Mouse (Mus musculus) MEL-GATA-1-ER (cell line): ENCODE measurements at regions not wholly inside any gene's neighbourhood (a gene's known extent, or its start where the extent isn't known, plus 50 kb on each side); places are given as distances from the start of the nearest gene placed in this dataset.
"Not testable (repeated sequence)": the region's sequence is repeated elsewhere in the genome, so short reads cannot be mapped to it uniquely, and the experiment has no call there.

ENCODE experiments used
- DNase-seq: peaks from one replicate; pipeline ENCODE4 v3.0.0-alpha.2; 2012; ENCODE audit warnings: low read depth; ENCODE audit errors: extremely low read depth

DNA sequence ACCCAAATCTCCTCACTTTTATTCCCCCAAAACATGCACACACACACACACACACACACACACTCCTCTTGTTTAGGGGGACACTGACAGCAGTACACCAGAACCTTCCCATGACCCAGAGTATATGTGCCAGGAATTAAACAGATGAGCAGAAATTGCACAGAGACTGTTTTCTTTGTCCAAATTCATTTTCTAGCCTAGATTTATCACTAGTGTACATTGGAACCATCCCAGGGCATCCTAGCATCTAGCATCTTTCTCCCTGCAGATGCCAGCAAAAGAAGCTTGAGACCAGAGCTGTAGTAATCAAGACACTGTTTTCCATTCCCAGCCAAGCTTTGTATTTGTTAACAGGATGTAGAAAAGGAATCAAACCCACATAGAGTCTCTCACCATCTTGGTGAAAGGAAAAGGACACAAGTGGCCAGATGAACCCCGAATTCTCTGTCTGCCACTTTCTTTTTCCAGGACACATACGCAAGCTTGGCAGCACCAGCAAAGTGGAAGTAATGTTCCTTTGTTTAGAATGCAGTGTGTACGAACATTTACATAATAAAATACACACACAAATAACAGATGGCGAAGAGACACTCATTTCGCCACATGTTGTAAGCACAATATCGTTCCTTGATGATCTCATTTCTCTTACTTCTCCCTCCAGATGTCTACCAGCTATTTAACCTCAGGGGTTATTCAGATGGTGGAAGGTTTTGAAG lies 250.3 kb upstream of the Gm11146 start:
- DNase-seq = no peak

DNA sequence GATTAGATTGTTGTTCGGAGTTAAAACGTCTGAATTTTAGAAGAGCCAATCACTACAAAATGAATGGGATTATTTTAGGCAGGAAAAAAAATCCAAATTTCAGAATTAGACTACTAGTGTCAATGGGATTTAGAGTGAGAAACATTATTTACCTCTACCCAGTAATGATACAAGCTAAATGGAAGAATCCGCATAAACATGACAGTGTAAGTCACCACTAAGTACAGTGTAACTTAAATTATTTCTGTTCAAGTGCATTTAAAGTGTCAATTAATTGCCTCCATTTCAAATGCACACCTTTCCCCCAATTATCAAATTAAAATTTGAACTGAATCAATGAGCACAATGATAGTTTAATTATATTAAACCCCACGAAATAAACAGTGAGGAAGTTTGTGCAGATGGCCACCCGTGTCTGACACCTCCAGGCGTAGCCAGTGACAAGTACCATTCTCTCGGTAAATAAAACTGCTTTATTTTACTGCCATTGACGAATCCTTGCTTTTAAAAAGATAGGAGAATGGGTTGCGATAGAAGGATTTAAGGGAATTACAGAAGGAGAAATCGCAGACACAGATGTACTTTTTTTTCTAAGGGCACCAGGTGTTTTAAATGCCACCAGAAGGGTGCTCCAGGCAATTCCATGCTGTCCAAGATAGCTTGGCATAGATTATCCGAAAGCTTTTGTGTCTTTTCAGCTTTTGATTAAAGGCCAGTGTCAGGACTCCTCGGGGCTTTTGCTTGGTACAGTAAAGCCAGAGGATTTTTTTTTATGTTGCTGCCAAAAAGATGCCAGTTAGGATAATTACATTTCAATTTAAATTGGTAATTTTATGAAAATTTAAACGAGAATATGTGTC lies 249.5 kb upstream of the Gm11146 start:
- DNase-seq = no peak

DNA sequence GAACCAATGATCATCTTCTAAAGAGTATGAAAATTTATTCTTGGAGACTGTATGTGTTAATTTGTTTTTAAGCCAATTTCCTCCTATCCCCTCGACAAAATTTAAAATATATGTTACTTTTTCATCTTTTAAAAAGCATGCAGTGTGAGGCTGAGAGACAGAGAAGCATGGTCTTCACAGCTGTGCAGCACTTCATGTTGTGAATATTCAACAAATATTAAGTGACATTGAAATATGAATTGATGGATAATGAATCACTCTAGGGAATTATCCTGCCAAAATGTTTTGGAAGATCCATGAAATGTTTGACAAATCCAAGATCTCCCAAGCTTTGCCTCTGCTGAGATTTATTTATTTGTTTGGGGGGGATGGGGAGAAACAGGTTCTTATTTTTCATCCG lies 233.9 kb upstream of the Gm11146 start:
- no peak for DNase-seq

DNA sequence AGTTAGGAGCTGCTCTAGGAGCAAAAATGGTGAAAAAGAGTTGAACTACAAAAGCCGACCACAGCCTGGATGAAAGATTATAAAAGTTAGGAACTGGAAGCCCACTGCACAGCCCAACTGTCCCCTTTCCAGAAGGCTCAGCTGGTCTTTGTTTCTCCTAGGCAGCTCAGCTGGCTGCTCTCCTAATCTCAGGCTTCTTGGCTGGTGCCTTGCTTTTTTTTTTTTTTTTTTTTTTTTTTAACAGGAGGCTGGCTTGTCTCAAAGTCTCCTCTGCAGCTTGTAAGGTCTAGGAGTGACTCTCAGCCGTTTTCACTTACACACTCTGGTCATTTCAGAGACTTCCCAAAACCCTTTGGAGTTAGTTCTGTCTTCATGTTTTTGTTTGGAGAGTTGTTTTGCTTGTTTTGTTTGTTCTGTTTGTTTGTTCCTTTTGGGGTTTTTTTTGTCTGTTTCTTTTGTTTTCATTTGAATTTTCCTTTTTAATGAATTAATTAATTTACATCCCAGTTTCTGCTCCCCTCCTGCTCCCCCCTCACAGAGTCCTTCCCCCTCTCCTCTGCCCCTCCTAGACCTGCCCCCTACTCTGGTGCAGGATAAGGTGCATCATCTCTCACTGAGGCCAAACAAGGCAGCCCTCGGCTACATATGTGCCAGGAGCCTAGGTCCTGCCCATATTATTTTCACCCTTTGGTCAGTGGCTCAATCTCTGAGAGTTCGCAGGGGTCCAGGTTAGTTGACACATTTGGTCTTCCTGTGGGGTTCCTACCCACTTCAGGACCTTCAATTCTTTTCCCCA lies 225.6 kb upstream of the Gm11146 start:
- no peak for DNase-seq

DNA sequence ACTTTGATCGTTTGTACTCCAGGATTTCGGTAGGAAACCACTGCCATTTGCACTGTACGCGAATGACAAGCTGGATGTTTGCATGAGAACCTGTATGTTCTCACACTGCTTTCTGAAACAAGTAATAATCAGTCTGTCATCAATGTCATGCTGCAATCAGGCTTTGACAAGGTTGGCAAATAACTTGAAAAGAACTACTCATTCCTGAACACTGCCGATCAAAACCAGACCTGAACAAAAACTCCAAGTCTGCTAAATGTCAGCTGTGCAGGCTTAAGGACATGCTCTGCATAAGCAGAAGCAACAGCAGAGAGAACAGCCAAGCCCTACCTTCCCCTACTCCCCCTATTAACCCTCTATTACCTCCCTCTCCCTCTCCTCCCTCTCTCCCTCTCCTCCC lies 197.8 kb upstream of the Gm11146 start:
- DNase-seq = no peak

DNA sequence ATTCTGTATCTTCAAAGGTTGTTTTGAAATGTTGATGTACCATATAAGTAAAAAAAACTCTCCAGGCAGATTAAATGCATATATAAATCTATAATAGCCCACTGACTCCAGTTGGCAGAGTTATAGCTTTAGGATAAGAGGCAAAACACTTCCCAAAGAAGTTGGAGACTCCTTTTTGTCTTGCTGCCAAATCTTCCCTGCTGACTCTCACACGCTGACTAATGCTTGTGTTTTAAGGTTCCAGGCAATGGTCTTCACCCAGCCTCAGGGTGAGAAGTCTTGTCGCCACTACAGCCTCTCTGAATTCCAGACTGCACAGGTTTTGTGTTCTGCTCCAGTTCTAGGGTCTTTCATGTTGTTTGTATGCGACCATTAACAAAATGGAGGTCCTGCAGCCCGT lies 195.0 kb upstream of the Gm11146 start:
- no peak for DNase-seq

DNA sequence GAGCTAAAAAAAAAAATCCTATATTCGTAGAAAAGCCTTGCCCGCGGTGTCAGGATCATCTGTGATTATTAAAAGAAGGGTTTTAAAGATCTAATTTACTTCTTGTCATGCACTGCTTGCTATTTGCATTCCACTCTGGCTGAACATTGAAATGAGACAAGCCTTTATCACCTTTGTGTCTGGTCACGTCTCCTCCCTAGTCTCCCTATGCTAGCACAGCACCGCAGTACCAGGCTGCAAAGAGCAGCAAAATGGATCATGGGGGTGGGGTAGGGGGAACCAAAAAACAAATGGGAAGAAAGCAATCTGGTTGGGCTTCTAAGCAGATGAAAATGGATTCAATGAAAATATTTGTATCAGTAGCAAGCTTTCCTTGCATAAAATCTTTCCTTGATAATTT lies 187.8 kb upstream of the Gm11146 start:
- DNase-seq = no peak

DNA sequence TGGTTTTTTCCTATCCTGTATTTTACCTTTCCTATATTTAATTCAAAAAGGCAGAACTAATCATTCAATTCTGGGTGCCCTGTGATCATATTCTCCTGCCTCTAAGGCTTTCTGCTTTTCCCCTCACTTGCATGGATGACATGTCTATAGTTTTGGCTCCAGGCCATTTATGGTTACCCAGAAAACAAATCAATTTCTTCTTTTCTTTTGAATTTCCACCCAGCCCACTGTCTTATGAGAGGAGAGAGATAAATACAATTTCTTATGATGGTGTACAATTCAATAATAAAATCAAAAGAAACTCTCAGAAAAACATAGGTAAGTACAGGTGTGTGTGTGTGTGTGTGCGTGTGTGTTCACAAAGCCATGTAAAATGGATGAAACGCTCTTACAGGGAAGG lies 187.3 kb upstream of the Gm11146 start:
- no peak for DNase-seq

DNA sequence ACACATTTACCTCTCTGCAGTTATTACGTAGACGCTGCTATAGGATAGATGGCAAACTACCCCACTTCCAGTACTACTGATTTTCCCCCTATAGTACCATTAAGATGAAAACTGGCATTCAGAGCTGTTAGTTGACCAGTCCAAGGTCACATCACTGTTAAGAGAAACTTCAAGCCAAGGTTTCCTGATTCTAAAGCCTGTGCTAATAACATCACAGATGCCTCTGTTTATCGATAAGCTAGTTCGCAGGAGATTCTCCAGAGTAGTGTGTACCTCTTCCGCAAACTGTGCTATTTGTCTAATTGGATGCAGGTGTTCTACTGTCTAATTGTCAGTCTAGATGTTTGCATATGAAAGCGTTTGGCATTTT lies 186.9 kb upstream of the Gm11146 start:
- DNase-seq = no peak

DNA sequence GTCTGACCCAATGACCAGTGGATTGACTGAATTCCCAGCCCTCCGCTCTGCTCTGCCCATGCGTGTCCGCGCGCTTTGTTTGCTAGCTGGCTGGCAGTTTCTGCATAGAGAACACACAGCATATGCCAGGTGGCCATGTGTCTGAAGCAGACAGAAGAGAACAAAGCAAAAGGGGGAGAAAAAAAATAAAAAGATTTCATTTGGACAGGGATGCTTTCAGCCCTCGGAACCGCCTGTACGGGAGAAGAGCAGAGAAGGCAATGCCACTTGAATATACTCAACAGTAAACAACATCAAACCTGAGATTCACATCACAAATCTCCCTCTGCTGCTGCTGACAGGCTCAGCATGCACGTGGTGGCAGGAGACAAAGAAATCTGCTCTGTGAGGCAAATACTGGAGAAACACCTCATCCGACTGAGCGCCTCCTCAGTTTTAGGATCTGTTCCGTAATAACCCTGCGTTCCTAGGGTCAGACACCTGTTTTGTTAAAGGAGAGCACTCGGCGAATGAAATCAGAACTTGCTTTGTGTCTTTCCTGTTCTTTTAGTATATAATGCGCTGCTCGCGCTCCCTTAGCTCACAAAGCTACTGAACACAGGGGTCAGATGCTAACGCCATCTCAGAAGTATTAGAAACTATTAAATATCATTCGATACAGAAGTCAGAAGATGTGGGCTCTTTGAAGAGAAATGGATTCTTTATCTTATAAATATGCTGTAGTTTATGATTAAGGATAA lies 186.3 kb upstream of the Gm11146 start:
- DNase-seq = no peak

DNA sequence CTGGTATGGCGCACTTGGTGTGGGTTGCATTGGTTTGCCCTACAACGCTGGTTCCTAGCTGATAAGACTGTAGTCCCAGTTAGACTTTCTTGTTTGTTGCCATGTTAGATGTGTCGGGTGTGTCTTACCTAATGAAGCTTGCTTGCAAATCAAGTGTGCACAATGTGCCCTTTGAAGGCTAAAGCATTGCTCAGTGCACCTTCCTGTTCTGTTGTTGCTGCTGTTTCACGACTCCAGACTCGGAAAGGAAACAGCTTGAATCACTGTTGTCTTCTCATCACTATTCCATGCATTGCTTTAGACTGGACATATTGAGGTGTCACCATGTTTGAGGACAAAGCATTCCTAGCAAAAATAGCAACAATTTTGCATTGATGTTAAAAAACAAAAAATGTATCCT lies 185.1 kb upstream of the Gm11146 start:
- DNase-seq = no peak

DNA sequence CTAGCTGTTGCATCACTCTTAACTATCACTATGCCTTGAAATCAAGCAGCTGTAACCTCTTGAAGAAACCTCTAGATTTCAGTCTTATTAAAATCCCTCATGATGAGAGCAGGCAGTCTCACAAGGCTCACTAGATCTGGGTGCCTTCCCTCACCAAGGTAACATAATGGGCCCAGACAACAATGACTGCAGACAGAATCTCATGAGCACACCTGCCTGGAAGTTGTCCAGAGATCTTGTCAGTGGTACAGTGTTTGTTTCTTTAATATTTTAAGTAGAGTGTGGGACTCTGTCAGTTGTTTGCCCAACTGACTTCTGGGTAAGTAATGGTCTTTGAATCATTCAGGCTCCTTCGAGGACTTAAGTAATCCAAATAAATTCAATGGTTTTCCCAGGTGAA lies 177.1 kb upstream of the Gm11146 start:
- no peak for DNase-seq

DNA sequence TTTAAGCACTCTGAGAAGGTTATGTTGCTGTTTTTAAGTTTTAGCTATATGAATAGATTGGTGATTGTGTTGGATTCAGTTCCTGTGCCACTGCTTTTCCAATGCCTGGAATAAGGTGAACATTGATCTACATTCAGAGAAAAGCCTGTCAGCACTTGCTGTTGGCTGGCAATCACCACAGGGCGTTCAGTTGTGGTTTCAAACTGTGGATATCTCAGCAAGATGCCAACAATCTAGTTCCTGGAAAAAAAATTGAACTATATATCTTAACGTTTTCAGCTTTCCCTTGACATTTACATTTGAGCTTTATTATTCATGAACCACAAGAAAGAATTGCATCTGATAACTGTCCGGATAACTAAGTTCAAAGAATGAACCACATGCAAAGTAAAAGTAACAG lies 170.2 kb upstream of the Gm11146 start:
- no peak for DNase-seq

DNA sequence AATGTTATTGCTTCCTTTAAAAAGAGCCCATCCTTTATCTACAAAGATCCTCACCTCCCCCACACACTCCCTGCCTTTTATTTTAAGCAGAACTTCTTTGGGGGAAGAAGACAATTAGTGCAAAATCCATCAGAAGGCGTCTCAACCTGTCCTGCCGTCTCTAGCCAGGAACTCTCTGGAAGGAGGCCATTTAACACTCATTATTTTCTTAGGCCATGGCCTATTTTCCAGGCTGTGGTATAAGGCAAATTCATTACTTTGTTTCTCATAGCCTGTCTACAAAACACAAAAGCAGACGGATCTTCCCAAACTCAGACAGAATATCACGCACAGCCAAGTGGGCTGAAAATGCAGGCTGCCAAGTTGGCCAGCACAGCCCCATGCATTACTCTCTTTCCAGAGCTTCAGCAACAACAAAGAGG lies 159.0 kb upstream of the Gm11146 start:
- no peak for DNase-seq

DNA sequence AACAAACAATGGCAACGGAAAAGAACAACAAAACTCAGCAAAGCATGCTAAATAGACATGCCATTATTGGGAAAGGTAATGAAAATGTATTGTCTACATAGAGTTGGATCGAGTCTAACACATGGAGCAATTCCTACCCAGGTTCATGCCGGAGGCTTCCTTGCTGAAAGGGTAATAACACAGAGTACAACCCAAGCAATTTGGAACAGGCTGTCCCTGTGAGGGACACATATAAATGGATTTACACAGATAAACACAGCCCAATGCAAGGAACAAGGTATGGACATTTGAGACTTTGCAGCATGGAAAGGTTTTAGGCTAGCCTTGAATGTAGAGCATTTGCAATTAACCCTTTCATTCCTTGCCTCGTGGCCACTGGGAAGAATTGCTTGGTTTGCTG lies 158.6 kb upstream of the Gm11146 start:
- no peak for DNase-seq

DNA sequence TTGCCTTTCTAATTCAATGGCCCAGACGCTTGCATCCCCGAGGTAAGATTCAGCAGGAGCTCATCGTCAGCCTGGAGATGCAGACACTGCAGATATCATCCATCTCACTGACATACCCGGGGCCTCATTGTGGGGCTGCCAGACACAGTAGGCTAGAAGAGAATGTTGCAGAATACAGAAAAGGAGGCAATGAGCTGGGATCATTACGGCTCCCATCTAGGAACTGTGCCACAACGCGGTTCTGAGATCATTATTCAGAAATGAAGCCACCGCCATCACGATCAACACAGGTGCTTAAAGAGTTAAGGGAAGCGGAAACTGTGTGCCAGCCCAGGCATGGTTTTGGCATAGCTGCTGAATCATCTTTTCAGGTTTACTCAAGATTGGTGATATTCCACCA lies 158.1 kb upstream of the Gm11146 start:
- DNase-seq = no peak

DNA sequence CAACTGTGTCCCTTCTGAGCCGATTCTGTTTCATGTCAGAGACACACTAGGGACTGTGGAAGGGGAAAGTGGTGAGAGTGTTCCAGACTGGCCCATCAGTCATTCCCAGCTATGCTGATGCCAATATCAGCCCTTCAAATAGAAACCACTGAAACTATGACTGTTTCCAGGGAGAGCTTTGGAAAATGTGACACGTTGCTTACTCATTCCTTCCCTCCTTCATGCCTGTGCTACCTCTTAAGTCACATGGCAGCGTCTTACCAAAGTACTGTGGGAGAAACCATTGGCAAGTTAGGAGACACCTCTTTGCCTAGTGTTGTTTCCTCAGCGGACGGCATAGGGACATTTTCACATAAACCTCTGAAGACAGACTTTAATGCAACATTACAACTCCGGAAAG lies 153.0 kb upstream of the Gm11146 start:
- DNase-seq = no peak

DNA sequence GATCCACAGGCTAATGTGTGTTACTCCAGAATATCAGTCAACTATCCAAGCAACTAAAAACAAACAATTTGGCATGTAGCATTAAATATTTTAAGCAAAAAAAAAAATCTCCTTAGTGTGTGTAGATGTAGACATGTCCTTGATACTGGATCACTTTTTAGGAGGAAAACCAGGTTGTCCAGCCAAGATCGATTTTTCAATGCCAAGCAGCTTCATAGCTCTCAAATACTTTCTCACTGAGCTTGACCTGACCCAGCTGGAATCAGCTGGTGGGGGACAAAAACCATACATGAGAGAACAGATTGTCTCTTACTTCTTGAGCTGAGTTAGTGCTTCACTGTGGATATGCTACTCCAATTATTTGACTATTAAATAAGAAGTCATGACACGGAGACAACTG lies 147.6 kb upstream of the Gm11146 start:
- no peak for DNase-seq

DNA sequence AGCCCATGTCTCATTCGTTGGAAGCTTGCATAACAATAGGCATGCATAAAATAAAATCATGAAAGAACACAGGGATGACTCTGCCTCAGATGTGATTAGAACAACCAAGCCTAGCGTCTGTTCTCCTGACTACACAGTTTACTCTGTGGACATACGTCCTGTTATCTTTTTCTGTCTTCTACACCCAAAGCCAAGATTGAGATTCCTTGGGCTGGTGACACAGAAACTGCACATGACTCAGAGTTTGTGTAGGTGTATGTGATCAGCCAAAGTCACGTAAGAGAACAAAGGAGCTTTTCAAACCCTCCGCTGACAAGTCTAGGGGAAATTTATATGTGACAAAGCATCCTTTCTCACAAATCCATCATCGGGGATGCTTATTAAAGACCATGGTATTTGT lies 141.9 kb upstream of the Gm11146 start:
- DNase-seq = no peak

DNA sequence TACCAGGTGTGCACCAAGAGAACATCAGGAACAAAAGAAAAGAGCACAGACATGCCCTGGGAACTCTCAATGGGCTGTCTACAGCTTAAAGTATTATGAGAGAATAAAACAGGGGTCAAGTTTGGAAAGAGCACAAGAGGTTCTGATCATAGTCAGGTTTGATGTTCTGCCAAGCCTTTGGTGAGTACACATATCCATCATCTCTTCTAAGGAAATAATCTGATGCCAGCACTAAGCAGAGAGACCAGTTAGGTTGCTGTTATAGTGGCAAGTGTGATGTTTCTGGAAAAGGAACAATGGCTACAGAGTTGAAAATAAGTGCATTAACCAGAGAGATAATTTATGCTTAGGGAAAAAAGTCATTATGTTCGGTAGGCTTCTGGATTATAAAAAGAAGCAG lies 136.9 kb upstream of the Gm11146 start:
- no peak for DNase-seq

DNA sequence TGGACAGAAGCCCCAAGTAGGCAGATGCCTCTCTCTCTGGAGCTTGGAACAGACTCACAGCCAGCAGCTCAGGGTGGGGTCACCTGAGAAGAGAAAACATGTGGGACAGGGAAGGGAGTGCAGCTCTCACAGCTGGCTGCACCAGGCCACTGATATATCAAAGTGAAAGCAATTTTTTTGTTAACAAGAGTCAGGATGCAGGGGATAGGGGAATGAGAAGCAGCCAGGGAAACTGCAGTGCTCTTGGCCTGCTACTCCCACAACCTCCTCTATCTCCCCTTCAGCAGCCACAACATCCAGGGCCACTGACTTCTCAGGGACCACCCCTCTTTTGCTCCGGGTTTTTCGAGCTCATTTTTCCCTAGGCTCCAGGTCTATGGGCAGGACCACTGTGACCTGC lies 117.5 kb upstream of the Gm11146 start:
- no peak for DNase-seq

DNA sequence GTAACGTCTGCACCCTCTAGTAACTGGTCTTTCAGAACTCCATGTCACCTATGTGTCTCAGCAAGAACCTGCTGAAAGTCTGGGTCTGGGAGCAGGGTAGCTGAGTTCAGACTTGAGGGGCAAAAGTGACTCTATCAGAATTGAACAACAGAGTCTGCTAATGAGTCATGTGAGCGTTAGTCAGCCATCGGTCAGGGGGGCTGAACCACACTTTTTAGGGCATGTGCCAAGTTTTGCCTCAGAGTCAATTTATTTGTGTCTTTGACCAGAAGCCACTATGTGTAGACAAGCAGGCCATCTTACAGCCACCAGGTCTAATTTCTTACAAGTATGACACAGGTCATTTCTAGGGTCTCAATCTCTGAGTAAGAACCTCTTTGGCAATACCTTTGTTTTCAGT lies 115.9 kb upstream of the Gm11146 start:
- not testable (repeated sequence) for DNase-seq
